In genomic region chr1:191995916-191996315, GRCm38 (mm10) we compare ENCODE assay signal across 12 mouse cellular contexts. TPM values are rescaled to one million over a fixed set of nuclear protein-coding genes. Genes with fewer than 3 reads are reported as not detected.
"Had no signal": no experiment of that assay in that cellular context is flagged by ENCODE, and none has a peak within 500 bp of the region (broad histone marks: within the 10 kb centered on the region; RNA-seq: fewer than 3 reads in every experiment).

No protein-coding gene starts in this region.

- H3K36me3 ChIP-seq: neural tube, embryonic 12.5 days; neural tube, embryonic 15.5 days had no signal

- ATAC-seq: intestine, embryonic 16.5 days had no signal

- H3K9me3 ChIP-seq: limb, embryonic 12.5 days; limb, embryonic 15.5 days; liver, embryonic 13.5 days; neural tube, embryonic 12.5 days; neural tube, embryonic 15.5 days had no signal

- H3K4me2 ChIP-seq: limb, embryonic 12.5 days; limb, embryonic 15.5 days; liver, embryonic 13.5 days; midbrain, embryonic 11.5 days; neural tube, embryonic 12.5 days; neural tube, embryonic 15.5 days had no signal

- H3K4me1 ChIP-seq: limb, embryonic 12.5 days; neural tube, embryonic 12.5 days; neural tube, embryonic 15.5 days had no signal

- H3K27me3 ChIP-seq: limb, embryonic 12.5 days; limb, embryonic 15.5 days; liver, embryonic 13.5 days; neural tube, embryonic 12.5 days; neural tube, embryonic 15.5 days had no signal

- DNase-seq: right cerebral cortex, adult 18-20 months had no signal

- H3K9ac ChIP-seq: limb, embryonic 12.5 days; limb, embryonic 15.5 days; liver, embryonic 13.5 days; neural tube, embryonic 12.5 days; neural tube, embryonic 15.5 days had no signal

- H3K27ac ChIP-seq: layer of hippocampus, adult 2 months; limb, embryonic 12.5 days; limb, embryonic 15.5 days; neural tube, embryonic 12.5 days; neural tube, embryonic 15.5 days; stomach, postnatal 0 days had no signal

- H3K4me3 ChIP-seq: layer of hippocampus, adult 2 months; limb, embryonic 12.5 days; limb, embryonic 15.5 days; liver, embryonic 13.5 days; neural tube, embryonic 12.5 days; neural tube, embryonic 15.5 days had no signal

RNA-seq across cellular contexts. Expression of gene Rd3, which starts 18.7 kb away (rescaled TPM):
- total RNA-seq: megakaryocyte progenitor cell, adult 5-6 weeks; megakaryocyte-erythroid progenitor cell, adult 5-6 weeks had no signal
